Mouse (Mus musculus): Measurements from ENCODE around the gene Rgs7bp. TPM values are rescaled to one million over a fixed set of nuclear protein-coding genes. Genes with fewer than 3 reads are reported as not detected.

The Rgs7bp gene
- total RNA-seq (2021), result 1 to 10 TPM; 1.1 to 1.3 TPM
- long read RNA-seq, experiment 1, full-length matches to known transcripts, result 1 of 1 reads
- long read RNA-seq, experiment 1, partial matches to known transcripts, result 0 of 1 reads
- long read RNA-seq, experiment 1, other reads (novel, unspliced or antisense), result 0 of 1 reads
- long read RNA-seq, experiment 2, full-length matches to known transcripts, result 1 of 1 reads
- long read RNA-seq, experiment 2, partial matches to known transcripts, result 0 of 1 reads
- long read RNA-seq, experiment 2, other reads (novel, unspliced or antisense), result 0 of 1 reads

- peak; percentile 73 to 74 for DNase-seq
These were observed at the start of gene Rgs7bp for GRCm38 (mm10) chr13:105054181-105054940. Gene Rgs7bp (minus strand): TSS chr13:105054930.

DNA sequence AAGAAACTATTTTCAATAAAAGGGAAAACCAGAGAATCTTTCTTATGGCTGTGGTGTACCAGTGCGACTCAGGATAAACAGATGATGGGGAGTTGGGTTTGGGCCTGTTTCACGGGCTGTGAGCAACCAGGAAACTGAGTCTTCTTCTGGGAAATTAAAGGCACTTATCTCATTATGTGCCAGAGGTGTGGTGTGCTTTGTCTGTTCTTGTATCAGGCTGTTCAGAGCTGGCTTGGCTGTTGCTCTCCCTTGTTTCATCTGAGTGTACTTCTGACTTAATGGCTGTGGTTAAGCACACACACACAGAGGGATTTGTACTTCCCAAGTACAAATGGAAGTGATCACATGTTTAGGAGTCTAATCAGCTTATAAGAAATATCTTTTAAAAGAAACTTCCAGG lies 49.7 kb upstream of the Rgs7bp start:
- DNase-seq, result no peak

DNA sequence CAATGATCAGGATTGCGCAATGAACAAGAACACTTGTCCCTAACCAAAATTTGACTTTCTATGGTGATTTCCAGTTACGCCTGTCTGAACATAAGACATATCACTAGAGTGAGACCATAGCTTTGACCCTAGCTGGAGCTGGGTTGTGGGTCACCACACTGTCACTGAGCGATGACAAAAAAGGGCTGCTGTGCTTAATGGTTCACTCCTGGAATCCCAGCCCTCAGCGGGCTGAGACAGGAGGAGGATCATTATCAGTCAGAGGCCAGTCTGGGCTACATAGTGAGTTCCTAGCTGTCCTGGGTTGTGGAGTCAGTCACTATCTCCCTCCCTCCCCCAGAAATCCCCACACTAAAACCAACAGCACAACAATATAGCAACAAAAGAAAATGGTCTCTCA lies 46.0 kb upstream of the Rgs7bp start:
- DNase-seq, result no peak

- DNase-seq, result no peak
These were observed 41.6 kb upstream of the Rgs7bp start for GRCm38 (mm10) chr13:105096316-105096715.

GRCm38 (mm10) chr13:105089276-105089675 lies 34.5 kb upstream of the Rgs7bp start:
- DNase-seq, result no peak

DNA sequence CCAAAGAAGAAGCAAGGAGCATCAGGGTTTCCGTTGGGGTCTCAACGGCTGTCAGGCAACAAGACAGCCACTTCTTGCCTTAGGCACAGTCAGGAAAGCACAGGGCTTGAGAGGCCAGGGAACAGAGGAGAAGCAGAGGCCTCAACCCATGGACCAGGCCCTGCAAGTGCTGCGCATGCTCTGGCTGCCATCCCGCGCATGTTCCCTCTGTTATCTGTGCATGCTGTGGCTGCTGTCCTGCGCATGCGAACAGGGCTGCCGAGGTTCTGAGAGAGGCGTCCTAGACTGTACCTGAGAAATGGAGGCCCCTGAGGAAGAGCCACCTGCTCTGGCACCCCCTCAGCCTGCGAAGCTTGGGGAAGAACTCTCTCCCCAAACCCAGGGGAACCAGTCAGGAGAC lies 27.1 kb upstream of the Rgs7bp start, which contains the start of gene 4933425L06Rik:
TSS of gene 4933425L06Rik (plus strand) at position 261 of the 400 bp plus-strand sequence.
- DNase-seq, result no peak

DNA sequence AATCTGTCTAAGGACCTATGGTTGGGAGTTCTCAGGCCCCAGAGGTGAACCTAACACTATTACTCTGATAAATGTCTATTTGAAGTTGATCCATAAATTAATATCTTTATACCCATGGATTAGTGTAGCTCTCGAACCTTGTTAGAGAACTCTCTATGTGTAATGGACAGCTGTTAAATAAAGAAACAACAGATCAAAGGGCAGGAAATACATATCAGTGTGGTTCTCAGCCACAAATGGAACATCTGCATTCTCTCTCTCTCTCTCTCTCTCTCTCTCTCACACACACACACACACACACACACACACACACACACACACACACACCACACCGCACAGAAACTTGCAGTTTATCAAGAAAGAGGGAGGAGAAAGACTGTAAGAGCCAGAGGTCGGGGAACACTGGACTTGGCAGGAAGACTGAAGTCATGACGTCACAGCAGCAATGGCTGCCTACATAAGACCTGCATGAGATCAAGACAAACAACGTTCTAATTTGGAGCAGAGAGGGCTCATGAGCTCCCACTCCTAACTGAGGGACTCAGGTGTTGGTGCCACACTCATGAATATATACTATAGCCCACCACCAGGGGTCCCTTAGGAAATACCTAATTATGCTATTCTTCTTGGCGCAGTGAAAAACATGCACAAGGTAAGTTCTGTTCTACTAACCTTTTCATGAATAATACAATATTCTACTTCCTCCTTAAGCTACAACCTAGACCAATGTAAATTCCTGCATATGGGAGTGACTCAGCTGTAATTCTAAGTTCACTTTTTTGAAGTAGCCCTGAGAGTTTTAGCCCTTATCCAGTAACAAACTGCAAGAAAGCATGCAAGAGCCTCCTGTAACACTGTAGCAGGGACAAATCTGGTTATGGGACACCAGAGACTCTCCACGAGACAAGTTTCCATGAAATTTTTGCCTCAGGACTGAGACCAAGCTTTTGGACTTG lies 12.4 kb upstream of the Rgs7bp start:
- no peak for DNase-seq

DNA sequence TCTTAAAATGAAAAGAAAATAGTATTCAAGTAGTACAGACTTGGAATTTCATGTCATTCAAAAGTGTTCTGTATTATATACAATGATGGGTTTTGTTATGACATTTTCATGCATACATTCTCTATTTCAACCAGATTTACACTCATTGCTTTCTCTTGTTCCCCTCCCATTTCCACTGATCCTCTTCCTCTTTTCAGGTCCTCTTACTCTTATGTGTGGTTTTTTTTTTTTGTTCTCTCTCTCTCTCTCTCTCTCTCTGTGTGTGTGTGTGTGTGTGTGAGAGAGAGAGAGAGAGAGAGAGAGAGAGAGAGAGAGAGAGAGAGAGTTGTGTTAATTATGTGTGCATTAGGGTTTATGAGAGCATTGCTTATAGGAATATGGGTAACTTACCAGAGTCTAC lies 11.4 kb upstream of the Rgs7bp start:
- DNase-seq, result no peak

GRCm38 (mm10) chr13:105055374-105055773 lies 644 bp upstream of the Rgs7bp start:
- DNase-seq, result peak; percentile 8 to 25

- no peak for DNase-seq
These were observed 195 bp upstream of the Rgs7bp start for GRCm38 (mm10) chr13:105054941-105055309.

DNA sequence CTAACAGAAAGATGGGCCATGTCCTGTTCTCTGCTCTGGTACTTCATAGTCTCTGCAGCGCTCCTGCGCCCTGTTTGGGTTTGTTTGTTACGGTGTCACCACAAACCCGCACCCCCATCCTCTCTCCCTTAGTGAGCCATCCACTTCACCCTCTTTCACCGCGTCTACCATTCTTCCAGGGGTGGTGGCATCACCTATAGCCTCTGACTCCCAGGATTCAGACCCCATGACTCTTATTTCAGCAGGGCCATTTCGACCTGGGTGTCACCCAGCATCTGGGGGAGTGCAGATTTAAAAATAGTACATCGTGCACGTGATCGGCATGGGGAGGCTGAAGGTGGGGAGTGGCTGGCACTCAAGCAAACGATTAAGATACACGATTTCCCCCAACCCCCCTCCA lies 1.1 kb downstream of the Rgs7bp start:
- no peak for DNase-seq

DNA sequence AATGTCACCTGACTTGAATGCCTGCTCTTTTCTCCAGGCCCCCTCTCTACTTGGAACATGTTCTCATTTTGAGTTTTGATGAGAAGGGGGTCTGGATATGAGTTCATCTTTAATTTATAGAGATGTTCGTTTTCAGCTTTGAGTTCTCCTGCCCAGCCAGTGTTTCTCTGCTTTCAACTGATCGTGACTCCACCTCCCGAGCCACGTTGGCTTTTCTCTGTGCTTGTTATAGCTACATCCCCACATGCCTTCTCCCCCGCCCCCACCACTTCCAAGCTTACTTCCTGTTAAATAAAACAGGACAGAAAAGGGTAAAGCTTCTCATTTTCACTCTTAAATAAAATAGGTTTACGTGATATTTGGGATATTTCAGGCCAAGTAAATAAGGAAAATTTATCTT lies 3.3 kb downstream of the Rgs7bp start:
- no peak for DNase-seq

DNA sequence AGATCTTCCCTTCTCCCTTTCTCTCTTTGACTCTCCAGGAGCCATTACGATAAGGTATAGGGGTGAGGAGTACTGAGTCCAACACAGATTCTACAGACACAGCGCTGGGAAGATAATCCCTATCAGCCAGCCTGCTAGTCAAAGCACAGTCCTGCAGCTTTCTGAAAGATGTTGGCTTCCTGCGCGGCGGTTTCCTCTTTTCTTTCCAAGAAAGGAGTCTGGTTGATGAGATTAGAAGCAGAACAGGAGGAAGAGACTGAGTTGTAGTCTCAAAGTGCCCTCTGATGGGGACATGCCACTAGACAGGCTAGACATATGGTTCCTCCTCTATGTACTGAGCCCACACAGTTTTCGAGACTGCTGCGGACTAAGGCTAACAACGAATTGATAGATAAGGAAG lies 6.1 kb downstream of the Rgs7bp start:
- DNase-seq, result no peak

- DNase-seq, result no peak
These were observed 7.4 kb downstream of the Rgs7bp start for GRCm38 (mm10) chr13:105047377-105047776.

DNA sequence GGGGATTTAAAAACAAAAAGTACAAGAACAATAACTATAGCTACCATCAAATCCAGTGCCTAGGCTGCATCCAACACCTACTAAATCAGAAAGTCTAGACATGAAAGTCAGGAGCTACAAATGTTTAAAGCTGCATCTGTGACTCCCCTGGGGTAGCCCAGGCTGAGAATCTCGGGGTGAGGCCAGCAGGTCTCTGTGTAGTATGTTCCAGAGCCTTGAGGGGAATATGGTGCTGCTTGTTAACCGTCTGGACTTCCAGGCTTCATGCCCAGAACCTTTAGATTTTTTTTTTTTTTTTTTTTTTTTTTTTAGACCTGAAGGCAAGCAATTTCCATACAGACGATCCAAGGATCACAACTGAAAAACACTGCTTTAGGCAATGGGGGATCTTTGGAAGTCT lies 10.8 kb downstream of the Rgs7bp start:
- DNase-seq, result no peak

DNA sequence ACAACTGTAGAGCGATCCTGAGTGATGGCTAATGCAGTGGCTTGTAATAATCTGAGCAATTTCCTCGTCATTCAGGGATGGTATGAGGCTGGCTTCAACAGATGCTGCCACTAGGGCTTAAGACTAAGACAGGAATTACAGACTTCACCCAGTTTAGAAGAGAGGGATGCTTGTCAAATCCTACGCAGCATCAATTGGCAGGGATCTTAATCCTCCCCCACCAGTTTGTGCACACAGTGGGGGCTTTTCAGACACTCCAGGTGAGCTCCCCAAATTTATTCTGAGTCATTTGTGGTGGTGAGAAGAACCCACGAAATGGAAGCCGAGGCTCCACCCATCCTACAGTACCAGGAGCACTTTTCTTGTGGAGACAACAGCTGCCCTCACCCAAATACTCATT lies 16.4 kb downstream of the Rgs7bp start:
- DNase-seq, result no peak

DNA sequence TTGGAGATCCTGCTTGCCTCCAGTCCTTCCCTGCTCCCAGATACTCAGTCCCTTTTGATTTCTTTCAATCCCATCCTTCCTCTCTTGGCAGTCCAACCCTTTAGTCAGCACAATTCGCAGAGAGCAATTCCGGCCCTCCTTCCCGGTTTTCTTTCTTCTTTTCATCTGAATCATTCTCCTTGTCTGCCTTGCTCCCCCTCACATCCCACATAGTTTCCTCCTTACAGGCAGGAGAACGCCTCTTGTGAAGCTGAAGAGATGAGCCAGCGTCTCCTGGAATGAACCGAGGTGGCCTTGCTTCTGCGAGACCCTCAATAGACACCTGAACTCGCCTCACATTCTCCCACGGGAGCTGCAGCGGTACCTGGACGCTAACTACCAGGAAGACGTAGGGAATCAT lies 16.9 kb downstream of the Rgs7bp start:
- no peak for DNase-seq

- DNase-seq, result no peak
These were observed 22.8 kb downstream of the Rgs7bp start for GRCm38 (mm10) chr13:105031882-105032281.

GRCm38 (mm10) chr13:105028276-105028675 lies 26.5 kb downstream of the Rgs7bp start:
- no peak for DNase-seq

DNA sequence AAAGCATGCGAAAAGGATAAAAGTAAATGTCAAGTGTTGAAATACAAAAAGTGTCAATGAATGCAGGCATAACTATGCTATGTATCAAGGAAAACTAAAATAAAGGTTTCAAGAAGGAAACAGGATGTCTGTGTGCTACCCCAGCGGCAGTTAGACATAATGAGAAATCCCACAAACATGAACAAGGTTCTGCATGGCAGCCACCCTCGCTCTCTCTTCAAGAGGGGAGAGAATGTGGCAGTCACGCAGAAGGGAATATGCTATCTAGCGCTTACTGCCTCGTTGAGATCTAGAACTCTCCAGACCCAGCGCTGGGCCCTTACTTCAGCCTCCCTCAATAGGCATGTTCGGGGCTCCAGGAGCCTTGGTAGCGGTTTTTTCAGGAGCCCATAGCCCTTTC lies 38.2 kb downstream of the Rgs7bp start:
- DNase-seq, result no peak

GRCm38 (mm10) chr13:105015710-105016404 lies 38.9 kb downstream of the Rgs7bp start:
- no peak for DNase-seq

DNA sequence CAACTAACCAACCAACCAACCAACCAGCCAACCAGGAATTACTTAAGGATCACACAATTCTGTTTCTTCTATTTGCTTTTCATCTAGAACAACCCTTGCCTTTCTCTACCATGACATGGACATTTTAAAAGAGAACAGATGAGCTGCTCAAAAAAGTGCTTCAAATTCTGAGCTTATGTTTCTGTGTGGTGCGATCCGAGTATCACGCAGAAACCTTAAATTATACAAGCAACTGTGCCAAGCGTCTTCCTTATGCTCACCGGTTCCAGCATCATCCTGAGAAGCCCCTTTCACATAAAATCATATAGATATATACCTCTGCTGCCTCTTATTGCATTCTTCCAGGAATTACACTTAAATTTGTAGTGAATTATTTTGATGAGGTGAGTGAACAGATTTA lies 43.4 kb downstream of the Rgs7bp start:
- DNase-seq, result no peak

Measured in adrenal gland, postnatal 36 days (tissue).